Mouse (Mus musculus) kidney, postnatal 36 days (tissue): Measurements from ENCODE around the gene Ndufaf7.

Experiments used
- DNase-seq, 2 experiments: peaks; one replicate each; pipeline ENCODE4 v3.0.0; 2021 to 2022; ENCODE audit warnings: mixed read lengths in 2 of 2

Ndufaf7 gene

DNA sequence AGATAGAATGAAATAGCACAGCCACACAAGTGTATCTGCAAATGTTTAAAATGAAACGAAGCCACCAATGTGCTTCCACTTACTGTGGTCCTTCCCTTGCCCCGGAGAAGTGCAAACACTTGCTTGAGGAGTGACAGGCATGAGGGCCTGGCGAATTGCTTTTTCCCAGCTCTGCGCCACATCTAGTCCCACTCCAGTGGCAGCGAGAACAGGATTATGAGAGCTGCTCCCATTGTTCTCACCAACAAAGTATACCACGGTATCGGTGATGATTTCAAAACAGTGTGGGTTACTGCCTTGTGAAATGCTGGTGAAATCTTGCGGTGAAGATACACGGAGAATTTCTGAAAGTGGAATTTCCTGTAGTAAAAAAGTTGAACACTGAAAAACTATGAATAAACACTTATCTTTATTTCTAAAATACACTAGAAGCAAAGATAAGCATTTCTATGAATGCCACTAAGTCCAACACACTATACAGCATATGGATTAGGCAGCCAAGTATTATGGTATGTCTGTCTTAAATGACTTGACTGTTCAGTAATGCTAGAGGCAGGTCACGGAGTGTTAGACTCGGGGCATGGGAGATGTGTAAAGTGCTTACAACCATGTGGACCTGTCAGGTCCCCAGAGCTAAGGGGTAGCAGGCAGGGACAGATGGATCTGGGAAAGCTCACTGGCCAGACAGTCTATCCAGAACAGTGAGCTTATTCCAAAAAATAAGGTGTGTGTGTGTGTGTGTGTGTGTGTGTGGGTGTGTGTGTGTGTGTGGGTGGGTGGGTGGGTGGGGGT is 29.4 kb downstream of the Ndufaf7 start:
- no peak for DNase-seq

- DNase-seq: no peak
Observed at GRCm38 (mm10) chr17:78968500-78968899, 31.6 kb downstream of the Ndufaf7 start.

- DNase-seq: no peak
Observed at GRCm38 (mm10) chr17:78983166-78983565, 46.2 kb downstream of the Ndufaf7 start.

- DNase-seq: peak in 1 of 2 experiments; percentile 43
Observed at GRCm38 (mm10) chr17:78983736-78984135, 46.8 kb downstream of the Ndufaf7 start.

DNA sequence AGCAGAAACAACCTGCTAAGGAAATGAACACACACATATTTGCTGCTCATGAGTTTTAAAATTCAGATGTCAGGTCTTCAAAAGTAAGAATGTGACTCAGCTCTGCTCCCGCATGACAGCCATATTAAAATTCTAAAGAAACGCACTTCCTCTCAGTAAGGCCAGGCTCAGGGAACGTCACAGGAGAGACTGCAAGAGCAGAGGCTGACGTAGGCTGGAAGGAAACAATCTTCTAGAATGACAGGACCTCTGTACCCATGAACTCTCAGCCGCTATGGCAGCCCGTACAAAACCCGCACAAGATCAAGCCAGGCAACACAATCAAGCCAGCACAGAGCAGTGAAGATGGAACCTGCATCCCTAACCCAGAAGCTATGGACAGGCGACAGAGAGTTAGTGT is 52.1 kb downstream of the Ndufaf7 start:
- DNase-seq: peak; percentile 14 to 37

GRCm38 (mm10) chr17:78991549-78991948 is 54.6 kb downstream of the Ndufaf7 start:
- DNase-seq: no peak

DNA sequence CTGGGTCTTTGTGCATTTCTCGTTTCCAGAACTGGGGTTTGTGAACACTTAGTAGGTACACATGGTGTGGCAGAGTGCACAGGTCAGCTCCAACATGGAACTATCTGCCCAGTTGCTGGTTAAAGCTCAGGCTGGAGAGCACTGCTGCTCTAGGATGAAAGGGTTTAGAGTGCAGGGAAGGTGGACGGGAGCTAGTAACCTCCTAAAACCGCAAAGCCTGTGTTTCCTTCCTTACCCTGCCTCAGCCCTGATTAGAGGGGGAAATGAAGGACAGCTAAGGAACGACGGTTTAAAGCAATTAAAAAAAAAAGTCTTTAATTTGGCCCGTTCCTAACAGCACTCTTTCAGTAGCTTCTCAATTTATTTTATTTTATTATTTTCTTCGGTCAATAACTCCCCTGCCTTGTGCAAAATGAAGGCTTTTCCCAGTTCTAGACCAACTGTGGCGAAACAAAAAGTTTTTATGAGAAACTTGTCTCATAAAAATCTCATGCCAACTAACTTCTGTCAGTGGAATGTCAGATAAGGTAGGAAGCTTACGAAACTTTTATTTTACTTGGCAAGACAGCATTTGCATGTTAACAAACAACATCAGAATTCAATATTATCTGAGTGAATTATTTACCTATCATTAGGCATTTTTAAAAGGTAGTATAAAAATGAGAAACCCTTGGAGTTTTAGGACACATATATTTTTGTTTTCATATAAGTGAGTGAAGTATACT is 55.5 kb downstream of the Ndufaf7 start:
- no peak for DNase-seq

GRCm38 (mm10) chr17:78993670-78994069 is 56.7 kb downstream of the Ndufaf7 start:
- no peak for DNase-seq

DNA sequence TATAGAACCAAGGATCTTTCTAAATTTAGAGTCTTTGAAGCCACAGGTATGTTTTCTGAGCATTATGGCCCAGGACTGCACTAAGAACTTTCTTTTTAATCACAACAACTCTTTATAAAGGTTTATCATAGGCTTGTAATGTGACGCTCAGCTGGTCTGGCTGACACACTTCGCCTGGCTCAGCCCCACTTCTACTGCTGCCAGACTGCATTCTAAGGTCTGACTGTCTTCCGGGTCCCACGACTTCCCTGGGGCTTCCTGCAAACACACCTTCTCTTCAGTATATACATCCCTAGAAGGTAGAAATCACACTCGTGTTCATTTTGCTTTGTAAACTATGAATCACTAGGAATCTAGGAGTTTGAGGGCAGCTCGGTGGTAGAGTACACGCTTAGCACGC is 57.4 kb downstream of the Ndufaf7 start:
- DNase-seq: peak in 1 of 2 experiments; percentile 32

GRCm38 (mm10) chr17:78994931-78995820 is 58.2 kb downstream of the Ndufaf7 start:
- peak; percentile 13 to 44 for DNase-seq
